Mouse (Mus musculus): ENCODE measurements around the gene Hnrnpa1.

Hnrnpa1 gene

GRCm38 (mm10) chr15:103294649-103295048 lies 54.4 kb downstream of the Hnrnpa1 start:
- in situ Hi-C loops (cut with MboI; ENCODE audit: low pct_unique_long_range_greater_than_20kb in 1 of 2, low sequenced_read_pairs in 2 of 2, unreplicated experiment in 1 of 2) = no loop called here

- in situ Hi-C loops (cut with MboI; ENCODE audit: low pct_unique_long_range_greater_than_20kb in 1 of 2, low sequenced_read_pairs in 2 of 2, unreplicated experiment in 1 of 2) = no loop called here
These were observed 55.6 kb downstream of the Hnrnpa1 start for GRCm38 (mm10) chr15:103295851-103296250.

Data from mouse embryonic stem cell (cell line).